Mouse (Mus musculus): ENCODE measurements around the gene 1700016D06Rik. TPM values are rescaled to one million over a fixed set of nuclear protein-coding genes. Genes with fewer than 3 reads are reported as not detected.
"Not testable (repeated sequence)": the region's sequence is repeated elsewhere in the genome, so short reads cannot be mapped to it uniquely, and the experiment has no call there.

1700016D06Rik gene
- polyA plus RNA-seq, 1 experiment from 2014 or later, result not detected

GRCm38 (mm10) chr8:11699442-11700001 is 1.3 kb downstream of the 1700016D06Rik start:
- 78% methylated on average over 5 of the region's 5 CpGs for WGBS
- Histone ChIP-seq H3K27me3 (peaks cover 5% of the 10 kb centered on the region; the same call in 1 of the 2 replicates), H3K27ac (replicated peaks) (no peak overlapping the region), H3K4me1 (replicated peaks) (peaks cover 5% of the 10 kb centered on the region), H3K9ac (peak overlapping the region; percentile 58; the same call in 1 of the 2 replicates), H3K9me3 (no peaks in the 10 kb centered on the region), H3K4me3 (no peak overlapping the region), H3K4me2 (no peak overlapping the region), H3K36me3 (no peaks in the 10 kb centered on the region)
- ATAC-seq (ENCODE audit: low read depth), result no peak

- peaks cover 5% of the 10 kb centered on the region for H3K4me1 ChIP-seq (replicated peaks)
- H3K9ac ChIP-seq, result no peak overlapping the region
- H3K4me3 ChIP-seq, result no peak overlapping the region
- H3K4me2 ChIP-seq, result no peak overlapping the region
- ATAC-seq (ENCODE audit: low read depth), result no peak
- H3K36me3 ChIP-seq, result no peaks in the 10 kb centered on the region
- peaks cover 5% of the 10 kb centered on the region; the same call in 1 of the 2 replicates for H3K27me3 ChIP-seq
- H3K9me3 ChIP-seq, result no peaks in the 10 kb centered on the region
- no peak overlapping the region for H3K27ac ChIP-seq (replicated peaks)
- 92% methylated on average over 7 of the region's 7 CpGs for WGBS
Observed at GRCm38 (mm10) chr8:11697467-11697866, 3.4 kb downstream of the 1700016D06Rik start.

- no peak for ATAC-seq (ENCODE audit: low read depth)
- no peak overlapping the region for H3K4me2 ChIP-seq
- H3K9me3 ChIP-seq, result no peaks in the 10 kb centered on the region
- no peak overlapping the region for H3K27ac ChIP-seq (replicated peaks)
- H3K9ac ChIP-seq, result no peak overlapping the region
- peaks cover 5% of the 10 kb centered on the region; the same call in 1 of the 2 replicates for H3K27me3 ChIP-seq
- 92% methylated on average over 3 of the region's 3 CpGs for WGBS
- H3K4me3 ChIP-seq, result no peak overlapping the region
- H3K36me3 ChIP-seq, result no peaks in the 10 kb centered on the region
- H3K4me1 ChIP-seq (replicated peaks), result peaks cover 5% of the 10 kb centered on the region
Observed at GRCm38 (mm10) chr8:11696176-11696575, 4.7 kb downstream of the 1700016D06Rik start.

GRCm38 (mm10) chr8:11693972-11694371 is 6.9 kb downstream of the 1700016D06Rik start:
- H3K9me3 ChIP-seq, result no peaks in the 10 kb centered on the region
- no peak overlapping the region for H3K27ac ChIP-seq (replicated peaks)
- no peak overlapping the region for H3K4me3 ChIP-seq
- no peaks in the 10 kb centered on the region; the same call in 1 of the 2 replicates for H3K27me3 ChIP-seq
- H3K9ac ChIP-seq, result no peak overlapping the region
- no peak overlapping the region for H3K4me2 ChIP-seq
- H3K36me3 ChIP-seq, result no peaks in the 10 kb centered on the region
- ATAC-seq (ENCODE audit: low read depth), result no peak
- WGBS, result 78% methylated on average over 5 of the region's 5 CpGs
- no peaks in the 10 kb centered on the region for H3K4me1 ChIP-seq (replicated peaks)

GRCm38 (mm10) chr8:11692455-11692854 is 8.4 kb downstream of the 1700016D06Rik start:
- 93% methylated on average over 1 of the region's 1 CpGs for WGBS

GRCm38 (mm10) chr8:11691761-11692160 is 9.1 kb downstream of the 1700016D06Rik start:
- no peak overlapping the region for H3K27ac ChIP-seq (replicated peaks)
- ATAC-seq (ENCODE audit: low read depth), result no peak

More at GRCm38 (mm10) chr8:11692455-11692854, 8.4 kb downstream of the 1700016D06Rik start:
- H3K36me3 ChIP-seq, result no peaks in the 10 kb centered on the region
- H3K27ac ChIP-seq (replicated peaks), result no peak overlapping the region
- H3K4me2 ChIP-seq, result no peak overlapping the region
- H3K9ac ChIP-seq, result no peak overlapping the region
- H3K4me1 ChIP-seq (replicated peaks), result no peaks in the 10 kb centered on the region
- H3K27me3 ChIP-seq, result no peaks in the 10 kb centered on the region; the same call in 1 of the 2 replicates
- no peak for ATAC-seq (ENCODE audit: low read depth)
- H3K9me3 ChIP-seq, result no peaks in the 10 kb centered on the region
- H3K4me3 ChIP-seq, result no peak overlapping the region

GRCm38 (mm10) chr8:11691284-11691683 is 9.6 kb downstream of the 1700016D06Rik start:
- H3K4me3 ChIP-seq, result no peak overlapping the region
- H3K9me3 ChIP-seq, result no peaks in the 10 kb centered on the region
- H3K4me1 ChIP-seq (replicated peaks), result no peaks in the 10 kb centered on the region
- H3K27ac ChIP-seq (replicated peaks), result no peak overlapping the region
- H3K27me3 ChIP-seq, result no peaks in the 10 kb centered on the region
- H3K9ac ChIP-seq, result no peak overlapping the region
- ATAC-seq (ENCODE audit: low read depth), result no peak
- H3K4me2 ChIP-seq, result no peak overlapping the region
- no peaks in the 10 kb centered on the region for H3K36me3 ChIP-seq
- 86% methylated on average over 6 of the region's 6 CpGs for WGBS

More at GRCm38 (mm10) chr8:11691761-11692160, 9.1 kb downstream of the 1700016D06Rik start:
- no peaks in the 10 kb centered on the region for H3K9me3 ChIP-seq
- H3K9ac ChIP-seq, result no peak overlapping the region
- H3K4me3 ChIP-seq, result no peak overlapping the region
- H3K27me3 ChIP-seq, result no peaks in the 10 kb centered on the region
- no peak overlapping the region for H3K4me2 ChIP-seq
- 89% methylated on average over 6 of the region's 6 CpGs for WGBS
- no peaks in the 10 kb centered on the region for H3K4me1 ChIP-seq (replicated peaks)
- H3K36me3 ChIP-seq, result no peaks in the 10 kb centered on the region

- H3K27me3 ChIP-seq, result no peaks in the 10 kb centered on the region
- no peak overlapping the region for H3K9ac ChIP-seq
- H3K4me3 ChIP-seq, result no peak overlapping the region
- no peak for ATAC-seq (ENCODE audit: low read depth)
- 66% methylated on average over 7 of the region's 7 CpGs for WGBS
- H3K4me2 ChIP-seq, result no peak overlapping the region
- H3K36me3 ChIP-seq, result no peaks in the 10 kb centered on the region
- H3K27ac ChIP-seq (replicated peaks), result no peak overlapping the region
- H3K4me1 ChIP-seq (replicated peaks), result no peaks in the 10 kb centered on the region
- no peaks in the 10 kb centered on the region for H3K9me3 ChIP-seq
Observed at GRCm38 (mm10) chr8:11689945-11690344, 10.9 kb downstream of the 1700016D06Rik start.

GRCm38 (mm10) chr8:11687251-11687650 is 13.6 kb downstream of the 1700016D06Rik start:
- Histone ChIP-seq H3K27me3 (no peaks in the 10 kb centered on the region), H3K9me3 (no peaks in the 10 kb centered on the region), H3K9ac (no peak overlapping the region), H3K4me3 (no peak overlapping the region), H3K4me1 (replicated peaks) (no peaks in the 10 kb centered on the region), H3K36me3 (no peaks in the 10 kb centered on the region), H3K4me2 (no peak overlapping the region), H3K27ac (replicated peaks) (no peak overlapping the region)
- 96% methylated on average over 5 of the region's 5 CpGs for WGBS
- no peak for ATAC-seq (ENCODE audit: low read depth)

GRCm38 (mm10) chr8:11684558-11684957 is 16.3 kb downstream of the 1700016D06Rik start:
- H3K9me3 ChIP-seq, result no peaks in the 10 kb centered on the region
- no peak for ATAC-seq (ENCODE audit: low read depth)
- H3K36me3 ChIP-seq, result no peaks in the 10 kb centered on the region
- H3K27ac ChIP-seq (replicated peaks), result no peak overlapping the region
- H3K4me1 ChIP-seq (replicated peaks), result no peaks in the 10 kb centered on the region
- WGBS, result 88% methylated on average over 7 of the region's 7 CpGs
- no peak overlapping the region for H3K4me2 ChIP-seq
- no peaks in the 10 kb centered on the region for H3K27me3 ChIP-seq
- no peak overlapping the region for H3K9ac ChIP-seq
- H3K4me3 ChIP-seq, result no peak overlapping the region

GRCm38 (mm10) chr8:11668308-11668707 is 32.6 kb downstream of the 1700016D06Rik start:
- Histone ChIP-seq H3K4me3 (no peak overlapping the region), H3K4me2 (no peak overlapping the region), H3K9ac (no peak overlapping the region), H3K4me1 (replicated peaks) (no peaks in the 10 kb centered on the region), H3K9me3 (no peaks in the 10 kb centered on the region), H3K27ac (replicated peaks) (no peak overlapping the region), H3K36me3 (no peaks in the 10 kb centered on the region), H3K27me3 (no peaks in the 10 kb centered on the region)
- WGBS, result 77% methylated on average over 2 of the region's 2 CpGs
- ATAC-seq (ENCODE audit: low read depth), result no peak

GRCm38 (mm10) chr8:11666023-11666716 is 34.7 kb downstream of the 1700016D06Rik start:
- not testable (repeated sequence) for H3K36me3 ChIP-seq; H3K4me3 ChIP-seq; H3K9me3 ChIP-seq; H3K4me1 ChIP-seq (replicated peaks); ATAC-seq (ENCODE audit: low read depth); H3K27ac ChIP-seq (replicated peaks); H3K27me3 ChIP-seq; H3K4me2 ChIP-seq; H3K9ac ChIP-seq
- WGBS, result 66% methylated on average over 20 of the region's 20 CpGs
